Mouse (Mus musculus): ENCODE data around the gene App.

The App gene

DNA sequence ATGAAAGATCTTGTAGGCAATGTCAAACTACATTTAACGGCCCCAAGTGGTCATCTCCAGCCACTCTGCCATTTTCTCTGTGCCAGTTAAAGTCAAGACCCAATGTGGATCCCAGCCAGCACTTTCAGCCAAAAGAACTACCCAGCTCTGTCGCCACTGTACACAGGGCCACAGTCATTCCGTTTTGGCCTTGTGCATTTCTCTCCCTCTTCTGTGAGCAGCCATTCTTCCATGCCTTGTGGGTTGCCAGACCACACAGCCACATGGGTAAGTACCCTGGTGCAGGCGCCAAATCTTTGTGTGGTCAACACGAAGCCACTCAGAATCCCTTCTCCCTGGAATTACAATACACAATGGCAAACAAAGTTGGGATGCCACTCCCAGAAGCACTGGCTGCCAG, 57.7 kb downstream of the App start:
- no peak for DNase-seq

DNA sequence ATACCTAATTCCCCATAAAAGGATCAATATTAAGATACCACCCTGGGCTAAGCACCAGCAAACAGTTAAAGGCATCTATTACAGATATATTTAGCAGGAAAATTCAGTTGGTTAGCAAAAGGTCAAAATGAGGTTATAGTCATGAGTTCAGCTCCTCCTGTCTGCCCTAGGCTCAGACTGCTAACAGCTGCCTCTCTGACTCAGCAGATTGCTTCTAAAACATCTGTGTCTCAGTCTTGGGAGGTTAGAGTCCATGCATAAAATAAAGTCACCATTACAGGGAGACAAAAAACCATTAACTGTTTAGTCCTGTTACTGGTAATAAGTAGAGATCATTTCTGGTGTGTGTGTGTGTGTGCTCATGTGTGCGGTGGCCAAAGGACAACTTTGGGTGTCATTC, 58.8 kb downstream of the App start:
- no peak for DNase-seq

DNA sequence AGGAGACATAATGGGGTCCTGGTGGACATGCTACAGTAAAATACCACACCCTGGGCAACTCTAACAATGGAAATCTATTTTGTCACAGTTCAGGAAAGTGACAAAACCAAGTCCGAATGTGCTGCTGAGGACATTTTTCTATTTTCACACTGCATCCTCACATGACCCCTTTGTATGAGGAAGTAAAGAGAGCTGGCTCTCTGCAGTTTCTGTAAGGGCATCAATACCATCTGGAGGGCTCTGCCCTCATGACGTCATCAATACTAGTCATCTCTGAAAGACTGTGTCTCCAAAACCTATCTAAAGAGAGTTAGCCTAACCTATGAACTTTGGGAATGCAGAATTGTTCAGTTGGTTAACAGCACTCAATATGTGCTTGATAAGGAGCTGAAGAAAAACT, 59.6 kb downstream of the App start:
- no peak for DNase-seq

DNA sequence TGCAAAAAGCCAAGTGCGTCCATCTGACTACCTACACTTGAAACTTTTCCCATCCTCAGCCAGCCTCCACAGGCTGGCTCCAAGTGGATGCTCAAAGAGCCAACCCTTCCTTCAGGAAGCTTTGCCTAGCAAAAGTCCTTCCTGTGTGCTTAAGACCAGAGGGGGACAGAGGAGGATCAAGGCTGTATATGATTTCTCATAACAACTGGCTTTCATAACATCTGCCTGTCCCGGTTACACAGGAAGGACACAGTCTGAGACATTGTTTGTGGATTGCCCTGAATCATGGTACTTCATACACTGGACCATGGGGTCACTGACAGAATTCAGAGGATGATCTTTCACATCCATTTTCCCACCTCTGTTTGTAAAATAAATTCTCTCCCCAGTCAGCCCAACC, 61.3 kb downstream of the App start:
- no peak for DNase-seq

DNA sequence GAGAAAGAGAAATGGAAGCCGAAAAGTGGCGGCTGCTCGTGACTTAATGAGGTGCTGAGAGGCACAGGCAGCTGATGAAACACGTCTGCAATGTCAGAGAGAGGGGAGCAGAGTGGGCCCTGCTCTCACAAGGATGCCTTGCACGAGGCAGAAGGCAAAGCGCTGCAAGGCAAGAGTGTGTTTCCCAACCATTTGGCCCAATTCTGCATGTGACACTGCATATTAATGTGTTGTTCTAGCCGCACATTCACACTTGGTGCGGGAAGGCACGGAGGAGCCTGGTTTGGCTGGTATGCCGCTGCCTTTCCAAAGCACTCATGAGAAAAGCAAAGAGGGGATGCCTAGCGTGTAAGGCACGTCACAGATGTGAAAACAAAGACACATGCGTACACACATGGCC, 63.1 kb downstream of the App start:
- DNase-seq: no peak

DNA sequence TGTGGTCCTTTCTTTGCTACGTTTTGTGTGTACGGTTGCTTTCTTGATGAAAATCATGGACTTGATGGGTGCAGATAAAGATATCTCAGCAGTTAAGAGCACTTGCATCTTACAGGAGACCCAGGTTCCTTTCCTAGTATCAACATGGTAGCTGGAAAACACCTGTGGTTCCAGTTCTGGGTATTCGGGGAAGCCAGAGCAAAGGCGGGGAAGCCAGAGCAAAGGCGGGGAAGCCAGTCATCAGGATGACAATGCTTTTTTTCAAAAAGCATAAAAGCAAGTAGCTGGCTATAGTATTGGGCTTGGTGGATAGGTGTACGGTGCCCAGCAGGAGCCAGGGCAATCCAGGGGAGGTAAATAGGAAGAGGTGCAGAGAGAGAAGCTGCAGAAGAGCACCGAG, 65.1 kb downstream of the App start:
- DNase-seq: no peak

DNA sequence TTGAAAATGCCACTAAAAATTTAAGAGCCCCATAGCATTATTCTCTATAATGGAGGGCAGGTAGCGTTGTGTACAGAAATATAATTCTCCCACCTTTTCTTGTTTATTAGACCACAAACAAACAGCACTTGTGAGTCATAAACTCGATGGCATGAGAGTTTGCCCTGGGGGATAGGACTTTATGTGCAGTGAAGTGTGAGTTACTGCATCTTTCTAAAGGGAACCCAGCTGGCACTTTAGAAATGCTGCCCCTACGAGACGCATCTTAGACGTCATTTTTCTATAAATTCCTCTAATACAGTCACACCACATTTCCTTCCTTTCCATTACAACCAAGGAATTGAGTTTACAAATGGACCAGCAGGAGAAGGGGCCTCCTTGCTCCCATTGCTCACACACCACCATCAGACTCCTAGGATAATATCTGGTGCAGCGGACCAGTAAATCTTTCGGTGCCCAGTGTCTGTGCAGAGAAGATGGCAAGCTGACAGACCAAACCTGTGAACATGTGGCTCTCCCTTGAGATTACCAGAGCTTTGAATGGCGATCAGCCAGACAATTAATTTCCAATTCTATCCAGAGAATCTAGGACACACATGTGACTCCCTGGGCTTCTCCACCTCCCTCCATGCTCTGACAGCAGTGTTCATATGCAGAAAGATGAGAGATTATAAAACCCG, 66.8 kb downstream of the App start:
- DNase-seq: no peak

DNA sequence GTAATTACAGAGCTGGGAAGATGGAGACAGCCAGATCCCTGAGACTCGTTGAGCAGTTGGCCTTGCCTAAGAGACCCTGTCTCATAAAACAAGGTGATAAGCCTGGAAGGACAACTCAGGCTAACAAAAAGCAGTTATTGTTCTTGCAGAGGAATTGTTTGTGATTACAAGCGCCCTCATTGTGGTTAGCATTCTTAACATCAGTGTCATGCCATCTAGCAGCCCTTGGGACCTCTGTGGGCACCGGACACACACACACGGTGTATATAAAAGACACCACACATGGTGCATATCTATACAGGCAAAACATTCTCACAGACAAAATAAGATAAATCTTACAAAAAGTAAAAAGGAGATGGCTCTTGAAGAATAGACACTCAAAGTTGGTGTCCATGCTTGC, 68.0 kb downstream of the App start:
- no peak for DNase-seq

DNA sequence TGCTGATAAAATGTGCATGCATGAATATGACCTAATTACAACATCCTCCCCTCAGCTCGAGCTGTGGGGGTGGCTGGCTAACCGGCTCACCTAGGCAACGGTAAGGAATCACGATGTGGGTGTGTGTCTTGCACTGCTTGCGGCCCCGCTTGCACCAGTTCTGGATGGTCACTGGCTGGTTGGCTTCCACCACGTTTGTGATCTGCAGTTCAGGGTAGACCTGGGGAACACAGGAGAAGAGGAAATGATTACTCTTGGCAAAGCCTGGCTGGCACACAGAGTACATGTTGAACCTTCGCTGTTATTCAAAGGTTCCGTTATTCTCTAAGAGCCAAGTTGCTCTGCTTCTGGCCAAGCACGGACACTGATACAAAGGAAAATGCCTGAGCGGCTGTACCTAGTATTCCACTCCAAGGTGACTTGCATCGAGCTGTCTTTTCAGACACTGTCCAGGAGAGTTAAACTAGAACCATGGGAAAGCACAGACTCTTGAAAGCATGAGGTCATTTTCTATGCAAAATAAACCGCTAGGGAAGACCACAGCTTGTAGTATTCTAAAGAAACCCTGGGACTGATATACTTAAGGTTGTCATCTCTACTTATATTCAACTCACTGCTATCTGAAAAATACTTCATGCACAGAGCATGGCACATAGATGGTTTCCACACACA, 70.3 kb downstream of the App start:
- no peak for DNase-seq

DNA sequence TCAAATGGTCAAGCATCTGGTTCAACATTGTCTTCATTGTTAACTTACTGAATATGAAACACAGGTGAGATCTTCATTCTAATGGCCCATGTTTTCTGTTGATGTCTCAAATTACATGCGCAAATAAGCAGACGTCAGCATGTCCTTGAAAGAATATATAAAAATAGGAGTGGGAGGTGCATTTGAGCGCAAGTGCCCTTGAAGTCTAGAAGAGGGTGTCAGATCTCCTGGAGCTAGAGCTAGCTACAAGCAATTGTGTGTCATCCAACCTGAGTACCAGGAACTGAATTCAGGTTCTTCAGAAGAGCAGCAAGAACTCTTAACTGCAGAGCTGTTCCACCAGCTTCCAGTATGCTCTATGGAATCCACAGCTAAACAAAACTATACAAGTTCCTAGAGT, 72.0 kb downstream of the App start:
- no peak for DNase-seq

DNA sequence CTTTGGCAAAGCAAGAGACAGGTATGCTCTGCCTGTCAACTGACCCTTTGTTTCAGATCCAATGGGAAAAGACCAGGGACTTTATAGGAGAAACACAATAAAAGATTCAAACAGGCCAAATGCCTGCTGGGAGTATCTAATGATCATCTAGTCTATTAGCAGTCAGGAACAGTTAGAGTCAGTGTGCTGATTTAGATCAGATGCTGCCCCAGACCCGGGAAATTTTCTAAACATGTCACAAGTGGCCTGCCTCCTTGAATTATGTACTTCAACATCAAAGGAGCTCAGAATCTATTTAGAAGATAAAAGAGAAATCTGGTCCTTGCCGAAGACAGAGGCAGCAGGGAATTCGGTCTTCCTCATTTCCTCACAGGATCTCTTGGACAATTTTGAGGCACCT, 72.8 kb downstream of the App start:
- DNase-seq: no peak

DNA sequence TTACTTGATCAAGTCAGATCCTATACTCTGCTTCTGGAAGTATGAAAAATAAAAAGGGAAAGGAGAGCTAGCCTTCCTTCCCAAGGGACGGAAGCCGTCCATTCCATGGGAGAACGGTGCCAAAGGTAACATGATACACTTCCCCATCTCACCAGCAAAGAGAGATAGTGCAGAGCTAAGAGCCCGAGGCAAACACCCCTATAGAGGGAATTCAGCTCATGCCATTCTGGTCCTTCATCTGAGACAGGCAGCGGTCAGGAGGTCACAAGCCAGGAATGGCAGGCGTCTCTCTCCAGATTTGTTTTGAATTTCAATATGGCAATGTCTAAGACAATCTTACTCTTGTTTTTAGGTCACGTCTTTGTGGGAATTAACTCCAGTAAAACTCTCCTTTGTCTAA, 74.1 kb downstream of the App start:
- DNase-seq: no peak

DNA sequence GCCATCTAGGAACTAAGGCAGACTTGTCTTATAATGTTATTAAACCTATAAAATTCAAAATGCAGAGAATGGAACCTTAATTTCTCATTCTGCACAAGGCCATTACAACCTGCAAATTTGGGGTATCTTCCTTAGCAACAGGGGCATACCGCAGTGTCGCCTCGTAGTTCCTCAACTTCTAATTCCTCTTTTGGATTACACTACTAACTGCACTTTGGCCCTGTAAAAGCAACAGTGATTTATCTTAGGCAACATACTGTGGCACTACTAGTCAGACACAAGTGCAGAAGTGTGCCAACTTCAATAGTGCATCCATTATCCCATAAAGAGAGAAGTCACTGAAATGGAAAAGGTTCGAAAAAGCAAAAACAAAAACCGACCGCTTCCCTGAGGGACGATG, 74.5 kb downstream of the App start:
- DNase-seq: no peak

DNA sequence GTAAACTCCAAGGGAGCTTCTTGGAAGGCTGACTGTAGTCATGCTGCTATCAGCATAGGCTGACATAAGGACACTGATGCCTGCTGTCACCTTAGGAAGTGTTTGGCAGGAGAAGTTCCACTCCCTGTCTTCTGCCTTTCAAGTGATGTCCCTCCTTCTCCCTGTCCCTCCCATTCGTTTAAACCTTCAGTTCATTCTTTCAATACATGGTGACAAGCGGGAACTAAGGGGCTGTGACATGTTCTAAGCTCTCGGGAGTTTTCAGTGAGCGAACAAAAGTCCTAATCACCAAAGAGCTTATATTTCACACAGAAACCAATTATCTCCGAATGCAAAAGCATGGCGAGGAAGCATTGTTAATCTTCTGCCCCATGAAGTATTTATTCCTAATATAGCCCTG, 77.2 kb downstream of the App start:
- DNase-seq: no peak

DNA sequence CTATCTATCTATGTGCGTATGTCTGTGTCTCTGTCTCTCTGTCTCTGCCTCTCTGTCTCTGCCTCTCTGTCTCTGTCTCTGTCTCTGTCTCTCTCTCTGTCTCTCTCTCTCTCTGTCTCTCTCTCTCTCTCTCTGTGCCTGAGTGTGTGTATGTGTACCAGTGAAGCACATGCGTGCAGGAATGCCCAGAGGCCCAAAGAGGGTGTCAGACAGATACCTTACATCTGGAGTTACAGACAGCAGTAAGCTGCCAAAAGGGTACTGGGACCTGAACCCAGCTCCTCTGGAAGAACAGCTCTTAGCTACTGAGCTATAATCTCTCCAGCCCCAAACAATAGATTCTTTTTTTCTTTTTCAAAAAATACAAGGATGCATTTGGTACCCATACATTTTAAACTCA, 77.6 kb downstream of the App start:
- no peak for DNase-seq

DNA sequence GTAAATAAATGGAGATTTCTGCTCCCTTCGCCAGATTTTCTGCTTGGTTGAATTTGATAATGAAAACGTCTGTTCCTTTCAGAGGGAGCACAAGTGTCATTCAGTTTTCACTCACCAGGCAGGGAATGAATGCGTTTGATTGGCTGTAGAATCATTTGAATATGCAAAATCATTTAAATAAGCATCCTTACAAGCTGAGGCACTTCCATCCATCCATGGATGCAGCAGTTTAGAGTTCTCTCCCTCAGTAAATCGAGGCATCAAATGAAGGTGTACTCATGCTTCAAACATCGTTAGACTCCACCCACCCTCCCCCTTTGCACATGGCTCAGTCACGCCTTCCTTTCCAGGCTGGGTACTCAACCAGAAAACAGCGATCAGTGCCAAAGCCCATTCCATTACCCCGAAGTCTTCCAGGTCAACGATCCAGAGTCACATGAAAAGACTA, 80.9 kb downstream of the App start:
- DNase-seq: no peak

DNA sequence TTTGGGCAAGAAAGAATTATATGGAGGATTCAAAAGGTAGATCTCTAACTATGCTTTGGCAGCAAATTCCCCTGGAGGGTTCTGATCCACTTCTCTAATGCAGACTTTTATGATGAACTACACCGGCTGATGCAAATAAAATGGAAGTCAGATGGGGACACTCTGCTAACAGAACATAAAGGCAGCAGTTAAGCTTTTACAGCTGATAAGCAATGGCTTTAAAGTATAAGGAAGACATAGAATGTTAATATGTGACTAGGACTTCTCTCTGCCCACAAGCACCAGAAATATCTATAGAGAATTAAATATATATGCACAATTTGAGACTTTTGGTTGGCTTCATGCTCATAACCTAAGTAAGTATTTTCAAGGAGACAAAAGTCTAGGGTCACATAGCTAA, 81.4 kb downstream of the App start:
- no peak for DNase-seq

DNA sequence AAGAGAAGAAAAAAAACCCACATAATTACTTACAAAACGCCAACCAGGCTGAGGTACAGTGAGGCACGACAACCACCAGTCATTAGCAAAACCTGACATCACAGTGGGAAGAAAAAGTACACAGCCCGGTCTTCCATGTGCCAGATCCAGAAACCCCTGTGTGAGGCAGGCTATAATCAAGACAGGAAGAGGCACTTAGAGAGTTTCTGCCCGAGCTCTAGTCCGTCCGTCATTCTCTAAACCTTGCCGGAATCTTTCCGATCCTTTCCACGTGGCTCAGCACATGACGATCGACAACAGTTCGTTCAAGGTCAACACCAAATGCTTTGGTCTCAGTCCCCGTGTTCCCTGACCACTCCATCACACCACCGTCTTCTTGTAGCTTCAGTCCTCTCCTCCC, 82.6 kb downstream of the App start:
- no peak for DNase-seq

DNA sequence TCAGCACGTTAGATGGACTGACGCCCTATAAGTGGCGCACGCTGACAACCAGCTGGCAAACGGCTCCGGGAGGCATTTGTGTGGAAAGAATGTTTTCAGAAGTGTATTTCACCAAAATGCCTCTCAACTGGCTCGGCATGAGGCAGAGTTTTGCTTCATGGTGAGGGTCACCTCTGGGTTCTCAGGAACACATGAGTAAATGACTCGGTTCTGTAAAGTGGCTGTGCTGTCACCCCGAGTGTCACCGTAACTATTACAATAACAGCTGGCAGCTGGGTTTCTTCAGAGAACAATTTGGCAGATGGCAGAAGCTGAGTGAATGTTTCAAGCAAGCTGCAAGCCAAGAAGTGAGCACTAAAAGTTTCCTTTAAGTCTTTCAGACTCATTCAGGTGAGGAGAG, 85.4 kb downstream of the App start:
- DNase-seq: no peak

DNA sequence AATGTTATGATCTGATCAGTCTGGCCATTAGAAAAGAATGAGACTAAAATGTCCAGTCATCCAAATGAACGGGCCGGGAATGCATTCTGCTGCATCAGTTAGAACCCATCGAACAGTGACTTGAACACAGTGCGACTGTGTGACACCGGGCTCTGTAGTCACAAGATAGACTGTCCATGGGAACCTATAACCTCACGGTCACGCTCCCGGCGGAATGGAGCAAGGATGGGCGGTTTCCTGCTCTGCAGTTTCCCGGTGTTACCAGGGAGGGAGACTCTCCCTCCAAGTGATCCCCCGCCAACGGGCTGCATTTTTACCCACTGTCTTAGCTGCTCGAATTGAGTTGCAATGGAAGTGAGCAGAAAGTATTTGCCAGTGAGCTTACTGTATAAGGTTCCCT, 87.3 kb downstream of the App start:
- no peak for DNase-seq

DNA sequence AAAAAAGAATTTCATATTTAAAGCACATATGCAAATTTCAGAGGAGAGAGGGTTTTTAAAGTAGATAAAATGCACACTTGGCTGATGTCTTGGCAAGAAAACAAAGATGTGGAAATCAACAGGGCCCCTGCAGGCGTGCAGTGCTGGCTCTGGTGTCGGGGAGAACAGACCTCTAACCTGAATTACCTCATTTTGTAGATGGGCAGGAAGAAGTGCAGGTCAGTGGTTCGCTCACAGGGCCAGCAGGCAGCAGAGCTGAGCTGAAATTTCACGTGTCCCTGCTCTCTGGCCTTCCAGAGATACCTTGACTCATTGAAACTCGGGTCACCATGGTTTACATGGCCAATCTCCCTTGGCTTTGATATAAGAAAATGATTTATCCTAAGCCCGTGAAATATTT, 87.7 kb downstream of the App start:
- no peak for DNase-seq

DNA sequence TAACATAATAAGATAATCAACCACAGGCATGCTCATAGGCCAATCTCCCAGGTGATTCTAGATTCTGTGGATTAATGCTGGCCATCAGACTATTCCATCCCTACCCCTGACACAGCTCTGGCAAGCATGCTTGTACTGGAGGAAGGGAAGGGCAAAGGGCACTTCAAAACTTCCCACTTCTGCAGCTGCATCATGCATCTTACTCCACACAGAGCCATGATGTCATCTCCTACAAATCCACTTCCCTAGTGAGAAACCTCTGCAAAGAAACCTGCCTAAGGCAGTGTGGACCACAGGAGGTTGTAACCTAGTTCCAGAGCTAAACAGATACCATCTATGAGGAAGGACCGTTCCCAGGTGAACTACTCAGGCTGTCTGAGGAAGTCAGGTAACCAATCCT, 89.4 kb downstream of the App start:
- no peak for DNase-seq

DNA sequence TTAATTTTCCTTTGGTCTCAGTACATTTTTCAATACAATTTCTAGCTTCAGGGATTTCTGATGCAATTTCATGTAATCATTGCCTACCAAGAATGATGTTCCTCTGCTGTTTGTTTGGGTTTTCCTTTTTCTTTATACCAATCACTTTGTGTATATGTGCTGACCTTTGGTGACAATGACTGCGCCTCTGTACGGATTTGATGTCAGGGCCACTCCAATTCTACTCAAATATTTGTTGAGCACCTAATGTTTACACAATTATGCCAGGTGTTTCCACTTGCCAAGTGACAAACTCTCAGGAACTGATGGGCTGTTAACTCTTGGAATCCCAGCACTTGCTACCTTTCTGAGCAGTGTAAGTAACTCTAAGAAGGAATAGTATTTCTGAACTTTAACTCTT, 98.2 kb downstream of the App start:
- DNase-seq: no peak

DNA sequence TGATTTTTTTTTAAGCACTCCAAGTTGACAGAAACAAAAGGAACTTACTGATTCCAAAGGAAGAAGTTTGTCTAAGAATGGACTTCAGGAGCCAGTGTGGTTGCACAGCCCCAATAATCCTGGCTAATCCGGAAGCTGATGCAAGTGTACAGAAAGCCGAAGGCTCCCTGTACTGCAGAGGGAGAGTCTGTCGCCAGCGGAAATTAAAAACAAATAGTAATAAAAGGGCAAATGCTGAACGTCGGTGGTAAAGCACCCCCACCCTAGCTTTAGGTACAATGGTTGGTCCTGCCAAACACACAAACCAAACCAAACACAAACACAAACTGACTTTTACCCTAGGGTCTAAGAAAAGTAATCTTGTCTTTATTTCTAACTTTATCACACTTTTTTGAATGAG, 98.7 kb downstream of the App start:
- no peak for DNase-seq

DNA sequence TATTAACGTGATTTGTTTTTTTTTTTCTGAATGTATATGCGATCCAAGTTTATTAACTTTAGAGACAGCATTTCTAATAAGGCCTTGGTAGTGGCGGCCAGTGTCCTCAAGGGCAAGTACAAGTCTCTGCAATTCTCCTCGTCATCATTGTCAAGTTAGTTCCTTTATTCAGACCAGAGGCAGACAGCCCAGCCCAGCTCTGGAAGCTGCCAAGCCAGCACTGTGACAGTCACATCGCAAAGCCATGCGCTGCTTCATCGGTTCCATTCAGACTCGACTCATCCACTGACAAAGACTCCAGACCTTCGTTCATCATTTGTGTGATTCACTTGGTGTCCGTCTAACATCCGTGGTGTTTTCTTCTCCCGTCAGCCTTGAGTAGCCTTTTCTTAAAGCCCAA, 100.9 kb downstream of the App start:
- DNase-seq: no peak

All from thymus, postnatal 36 days (tissue).